Mouse (Mus musculus) liver, adult 2 months (tissue): ENCODE data around the gene Myo5a. TPM values are rescaled to one million over a fixed set of nuclear protein-coding genes. Genes with fewer than 3 reads are reported as not detected.
A peak's percentile ranks its signal among the peaks of the same experiment; 100 is the strongest.

Source experiments
- DNase-seq: peaks from one replicate; pipeline ENCODE4 v3.0.0-alpha.2; 2011; ENCODE audit warnings: low read depth, low spot score; ENCODE audit errors: extremely low read depth
- H3K27ac ChIP-seq: fragments of 200-500 bp; replicated peaks from 2 replicates; pipeline ENCODE4 v1.5.1; 2012; ENCODE audit warnings: low read depth, mild to moderate bottlenecking, control low read depth, inconsistent platforms, low read length; ENCODE audit not compliant: insufficient read depth
- H3K27me3 ChIP-seq: fragments of 200-500 bp; 2 replicates; pipeline ENCODE4 v1.6.1; 2012; ENCODE audit warnings: mild to moderate bottlenecking, moderate library complexity, low read length, inconsistent platforms; ENCODE audit not compliant: control insufficient read depth, insufficient read depth
- H3K36me3 ChIP-seq: fragments of 200-500 bp; 2 replicates; pipeline ENCODE4 v1.6.1; 2012; ENCODE audit warnings: low read length, inconsistent platforms; ENCODE audit not compliant: control insufficient read depth, insufficient read depth
- H3K4me1 ChIP-seq: fragments of 200-500 bp; 2 replicates; pipeline ENCODE4 v1.6.1; 2011; ENCODE audit warnings: low read length; ENCODE audit not compliant: control insufficient read depth, insufficient read depth
- H3K4me3 ChIP-seq: fragments of 200-500 bp; 2 replicates; pipeline ENCODE4 v1.5.1; 2011; ENCODE audit warnings: low read depth, mild to moderate bottlenecking, control low read depth, low read length, moderate library complexity; ENCODE audit not compliant: insufficient read depth
- H3K79me2 ChIP-seq: fragments of 200-500 bp; 2 replicates; pipeline ENCODE4 v1.6.1; 2012; ENCODE audit warnings: inconsistent platforms, mild to moderate bottlenecking, low read length, moderate library complexity; ENCODE audit not compliant: control insufficient read depth, insufficient read depth
- H3K9ac ChIP-seq: fragments of 200-500 bp; 2 replicates; pipeline ENCODE4 v1.6.1; 2012; ENCODE audit warnings: low read depth, mild to moderate bottlenecking, control low read depth, inconsistent platforms, low read length
- CTCF ChIP-seq: fragments of 200-500 bp; IDR thresholded peaks from 2 replicates; pipeline ENCODE4 v1.5.1; 2011; ENCODE audit warnings: low read depth, low read length, control low read depth
- POLR2A ChIP-seq: fragments of 200-500 bp; IDR thresholded peaks from 2 replicates; pipeline ENCODE4 v1.6.1; 2011; ENCODE audit warnings: low read length, control low read depth; ENCODE audit not compliant: insufficient read depth; ENCODE audit errors: extremely low read depth
- WGBS: fragments of 180-500 bp; shearing (Covaris S2); methylation state at CpG from one replicate; pipeline ENCODE4 v1.1.7; 2018; 5-methylcytosine and 5-hydroxymethylcytosine counted together
- polyA plus RNA-seq: library from polyadenylated mRNA; depleted of rRNA; stranded (reverse); fragments of >200 nt; gene quantifications from 2 replicates; pipeline ENCODE4 v1.2.3, GENCODE M21; 2012
- total RNA-seq: library from RNA; depleted of rRNA; stranded (reverse); fragments of >200 nt; gene quantifications from 2 replicates; pipeline ENCODE4 v1.2.3, GENCODE M21; 2014

Gene Myo5a
- total and polyA plus RNA-seq, 2 experiments: 0.17 to 0.74 TPM

DNA sequence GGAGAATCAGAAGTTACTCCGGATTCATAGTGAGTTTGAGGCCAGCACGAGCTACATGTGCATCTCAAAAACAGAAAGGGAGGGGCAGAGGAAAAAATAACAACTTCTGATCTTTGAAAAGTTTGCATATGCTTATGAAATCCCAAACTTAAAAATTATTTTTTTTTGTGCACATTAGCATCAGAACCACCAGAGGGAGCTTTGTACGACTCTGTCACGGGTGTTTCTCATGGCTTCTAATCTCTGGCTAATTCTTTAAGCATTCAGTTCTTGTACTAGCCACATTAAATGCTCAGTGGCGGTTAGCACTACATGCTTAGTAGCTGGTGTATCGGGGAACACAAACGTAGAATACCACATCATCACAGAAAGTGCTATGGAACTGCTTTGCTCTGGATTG is 37.7 kb upstream of the Myo5a start:
- no peak overlapping the region for H3K9ac ChIP-seq
- DNase-seq: no peak
- peaks cover 39% of the 10 kb centered on the region for H3K36me3 ChIP-seq
- 0 out of 2 replicates have a peak, but pooled peaks cover 2% of the 10 kb centered on the region for H3K79me2 ChIP-seq
- WGBS: 56% methylated on average over 7 of the region's 7 CpGs
- H3K4me3 ChIP-seq: no peak overlapping the region
- no peaks in the 10 kb centered on the region for H3K27me3 ChIP-seq
- H3K27ac ChIP-seq: no peak overlapping the region
- TF ChIP-seq CTCF (0 out of 2 replicates have a peak, but pooled peaks have one; percentile 11), POLR2A (no peak)
- H3K4me1 ChIP-seq: peaks cover 8% of the 10 kb centered on the region

DNA sequence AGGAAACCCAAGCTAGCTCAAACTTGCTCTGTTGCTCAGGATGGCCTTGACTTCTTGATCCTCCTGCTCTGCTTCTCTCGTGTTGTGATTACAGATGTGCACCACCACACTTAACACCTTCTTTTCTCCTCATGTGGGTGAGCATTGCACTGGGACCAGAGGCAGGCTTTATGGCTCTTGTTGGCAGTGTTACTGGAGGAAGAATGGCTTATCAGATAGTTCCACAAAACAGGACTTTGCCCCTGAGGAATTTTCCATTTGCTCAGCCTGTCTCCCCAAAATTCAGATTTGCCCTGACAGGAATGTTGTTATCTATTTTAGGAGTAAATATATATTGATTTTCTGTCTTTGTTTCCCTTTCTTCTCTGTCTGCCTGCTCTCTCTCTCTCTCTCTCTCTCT is 36.1 kb upstream of the Myo5a start:
- Histone ChIP-seq H3K4me1 (peaks cover 16% of the 10 kb centered on the region), H3K9ac (no peak overlapping the region), H3K36me3 (peaks cover 24% of the 10 kb centered on the region), H3K4me3 (no peak overlapping the region), H3K27ac (peak overlapping the region; percentile 64), H3K27me3 (no peaks in the 10 kb centered on the region), H3K79me2 (peaks cover 2% of the 10 kb centered on the region; the same call in 1 of the 2 replicates)
- TF ChIP-seq CTCF (no peak), POLR2A (no peak)
- peak; percentile 94 for DNase-seq
- WGBS: 20% methylated on average over 1 of the region's 1 CpGs

DNA sequence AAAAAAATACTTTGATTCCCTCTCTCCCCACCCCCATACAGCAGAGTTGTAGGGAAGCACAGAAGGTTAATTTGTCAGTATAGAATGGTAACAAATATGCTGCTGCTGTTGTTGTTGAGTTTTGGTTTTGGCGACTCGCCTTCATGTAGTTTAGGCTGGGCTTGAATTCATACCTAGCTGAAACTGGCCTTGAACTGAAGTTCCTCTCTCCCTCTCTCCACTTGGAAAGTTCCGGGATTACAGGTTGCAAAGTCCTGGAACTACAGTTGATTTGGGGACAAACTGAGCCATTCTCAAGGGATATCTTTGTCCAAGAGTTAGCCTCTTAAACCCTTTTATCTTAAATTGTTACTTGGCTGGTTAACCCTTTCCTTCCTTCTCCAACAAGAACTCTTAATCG is 34.9 kb upstream of the Myo5a start:
- Histone ChIP-seq H3K36me3 (peaks cover 14% of the 10 kb centered on the region), H3K79me2 (peaks cover 2% of the 10 kb centered on the region; the same call in 1 of the 2 replicates), H3K9ac (no peak overlapping the region), H3K4me1 (peaks cover 21% of the 10 kb centered on the region), H3K4me3 (no peak overlapping the region), H3K27me3 (no peaks in the 10 kb centered on the region), H3K27ac (0 out of 2 replicates have a peak overlapping the region, but pooled peaks have one; percentile 8)
- no peak for TF ChIP-seq POLR2A
- TF ChIP-seq CTCF: no peak
- DNase-seq: peak; percentile 55
- 64% methylated on average over 4 of the region's 4 CpGs for WGBS

DNA sequence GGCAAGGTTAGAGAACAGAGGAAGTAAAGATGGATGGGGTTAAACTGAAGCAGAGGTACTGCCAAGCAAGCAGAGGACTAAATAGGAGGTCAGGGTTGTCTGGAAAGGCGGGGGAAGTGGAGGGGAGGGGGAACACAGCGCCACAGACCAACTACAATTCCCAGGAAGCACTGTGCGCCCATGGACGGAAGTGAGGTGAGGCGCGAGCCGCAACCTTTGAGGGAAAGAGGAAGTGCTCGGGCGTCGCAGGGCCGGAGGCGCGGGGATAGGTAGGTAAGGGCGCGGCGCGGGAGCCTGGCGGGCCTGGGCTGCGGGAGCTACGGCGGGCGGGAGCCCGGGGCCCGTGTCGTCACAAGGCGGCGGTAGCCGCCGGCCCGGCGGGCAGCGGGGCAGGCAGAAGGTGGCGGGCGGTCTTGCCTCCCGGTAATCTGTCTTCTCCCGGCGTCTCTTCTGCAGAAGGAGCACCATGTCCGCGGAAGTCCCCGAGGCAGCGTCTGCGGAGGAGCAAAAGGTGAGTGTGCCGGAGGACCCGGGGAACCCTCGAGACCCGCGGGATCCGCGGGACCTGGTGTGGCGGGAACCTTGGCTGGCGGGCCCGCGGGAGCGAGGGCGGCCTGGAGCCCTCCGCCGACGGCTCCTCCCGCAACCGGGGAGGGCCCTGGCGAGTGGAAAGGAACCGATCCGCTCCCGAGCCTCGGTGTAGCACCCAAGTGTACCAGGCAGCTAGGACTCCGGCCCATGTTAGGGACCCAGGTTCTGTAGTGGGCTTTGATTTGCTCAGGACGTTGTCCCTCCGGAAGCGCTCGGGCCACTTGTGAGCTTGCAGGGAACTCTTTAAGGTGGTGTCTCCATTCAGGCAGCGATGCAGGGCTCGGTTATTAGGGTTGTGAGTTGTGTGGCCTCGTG is 33.1 kb upstream of the Myo5a start, which contains the start of gene Arpp19:
TSS of gene Arpp19 (plus strand) at position 164 of the 906 bp plus-strand sequence.
- H3K79me2 ChIP-seq: peaks cover 8% of the 10 kb centered on the region; the same call in 1 of the 2 replicates
- H3K27me3 ChIP-seq: no peaks in the 10 kb centered on the region
- peak; percentile 88 for DNase-seq
- no peaks in the 10 kb centered on the region for H3K36me3 ChIP-seq
- H3K4me3 ChIP-seq: peak within 1 kb of the TSS; percentile 95
- peak within 1 kb of the TSS; percentile 74 for H3K27ac ChIP-seq
- TF ChIP-seq CTCF (no peak), POLR2A (peak; percentile 85)
- H3K9ac ChIP-seq: peak within 1 kb of the TSS; percentile 94
- WGBS: under 1% methylated on average over 70 of the region's 73 CpGs
- H3K4me1 ChIP-seq: peaks cover 26% of the 10 kb centered on the region

DNA sequence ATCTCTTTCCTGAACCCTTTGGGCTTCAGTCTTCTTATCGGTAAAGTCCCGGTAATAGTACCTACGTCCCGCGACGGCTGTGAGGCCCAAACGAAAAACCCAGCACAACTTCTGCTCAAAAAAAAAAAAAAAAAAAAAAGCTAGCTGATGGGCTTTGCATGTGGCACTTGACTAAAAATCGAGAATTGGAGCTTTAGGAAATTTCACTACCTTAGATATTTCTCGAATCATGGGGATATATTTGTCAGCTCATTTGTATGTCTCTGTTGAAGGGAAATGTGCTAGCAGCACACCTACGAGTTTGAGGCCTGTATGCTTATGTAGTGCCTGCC is 32.5 kb upstream of the Myo5a start:
- under 1% methylated on average over 10 of the region's 10 CpGs for WGBS
- Histone ChIP-seq H3K79me2 (peaks cover 8% of the 10 kb centered on the region; the same call in 1 of the 2 replicates), H3K4me1 (peaks cover 30% of the 10 kb centered on the region), H3K36me3 (peaks cover 3% of the 10 kb centered on the region), H3K27ac (peak overlapping the region; percentile 74), H3K4me3 (peak overlapping the region; percentile 95), H3K27me3 (no peaks in the 10 kb centered on the region), H3K9ac (peak overlapping the region; percentile 94)
- peak; percentile 44 for DNase-seq
- no peak for TF ChIP-seq CTCF
- TF ChIP-seq POLR2A: no peak
